Mouse (Mus musculus) liver, embryonic 16.5 days (tissue): ENCODE measurements at regions not wholly inside any gene's neighbourhood (a gene's known extent, or its start where the extent isn't known, plus 50 kb on each side); places are given as distances from the start of the nearest gene placed in this dataset.

ENCODE experiments used
- ATAC-seq: fragments of 200-750 bp; cut with Nextera tagmentation; 2 replicates; pipeline ENCODE4 v1.8.0; 2017; ENCODE audit warnings: low read depth, mild to moderate bottlenecking, moderate number of reproducible peaks, moderate library complexity
- H3K27ac ChIP-seq: fragments of 300-500 bp; sonication (generic); 2 replicates; pipeline ENCODE4 v1.5.1; 2014; ENCODE audit warnings: mild to moderate bottlenecking, low read length
- H3K27me3 ChIP-seq: fragments of 300-500 bp; sonication (generic); 2 replicates; pipeline ENCODE4 v1.6.1; 2014; ENCODE audit warnings: low read depth, low read length, mixed read lengths; ENCODE audit not compliant: control insufficient read depth, insufficient read depth
- H3K36me3 ChIP-seq: fragments of 300-500 bp; sonication (generic); 2 replicates; pipeline ENCODE4 v1.6.1; 2014; ENCODE audit warnings: mild to moderate bottlenecking; ENCODE audit not compliant: control insufficient read depth, insufficient read depth
- H3K4me1 ChIP-seq: fragments of 300-500 bp; sonication (generic); 2 replicates; pipeline ENCODE4 v1.6.1; 2014; ENCODE audit warnings: low read depth, low read length, mixed read lengths; ENCODE audit not compliant: control insufficient read depth
- H3K4me2 ChIP-seq: fragments of 300-500 bp; sonication (generic); 2 replicates; pipeline ENCODE4 v1.6.1; 2014; ENCODE audit warnings: low read depth, low read length, mixed read lengths
- H3K4me3 ChIP-seq: fragments of 300-500 bp; sonication (generic); 2 replicates; pipeline ENCODE4 v1.5.1; 2014; ENCODE audit warnings: low read depth, mild to moderate bottlenecking, low read length
- H3K9ac ChIP-seq: fragments of 300-500 bp; sonication (generic); 2 replicates; pipeline ENCODE4 v1.6.1; 2014; ENCODE audit warnings: low read depth, low read length
- H3K9me3 ChIP-seq: fragments of 300-500 bp; sonication (generic); replicated peaks from 2 replicates; pipeline ENCODE4 v1.6.1; 2016; ENCODE audit warnings: low read length; ENCODE audit not compliant: control insufficient read depth
- WGBS: fragments of 180-500 bp; shearing (Covaris S2); extraction: QIAGEN DNeasy Blood & Tissue Kit; methylation state at CpG from one replicate; pipeline ENCODE4 v1.1.7; 2014; ENCODE audit not compliant: insufficient replicate concordance; 5-methylcytosine and 5-hydroxymethylcytosine counted together

- no peak for ATAC-seq
- 12% methylated on average over 3 of the region's 3 CpGs for WGBS
- H3K36me3 ChIP-seq = no peaks in the 10 kb centered on the region
- H3K4me3 ChIP-seq = no peak overlapping the region
- no peak overlapping the region for H3K4me2 ChIP-seq
- no peaks in the 10 kb centered on the region for H3K4me1 ChIP-seq
- H3K27ac ChIP-seq = no peak overlapping the region
- no peaks in the 10 kb centered on the region for H3K9me3 ChIP-seq
- no peak overlapping the region for H3K9ac ChIP-seq
- H3K27me3 ChIP-seq = no peaks in the 10 kb centered on the region
Observed at GRCm38 (mm10) chr13:83072073-83072472, 431.8 kb upstream of the Mef2c start.

DNA sequence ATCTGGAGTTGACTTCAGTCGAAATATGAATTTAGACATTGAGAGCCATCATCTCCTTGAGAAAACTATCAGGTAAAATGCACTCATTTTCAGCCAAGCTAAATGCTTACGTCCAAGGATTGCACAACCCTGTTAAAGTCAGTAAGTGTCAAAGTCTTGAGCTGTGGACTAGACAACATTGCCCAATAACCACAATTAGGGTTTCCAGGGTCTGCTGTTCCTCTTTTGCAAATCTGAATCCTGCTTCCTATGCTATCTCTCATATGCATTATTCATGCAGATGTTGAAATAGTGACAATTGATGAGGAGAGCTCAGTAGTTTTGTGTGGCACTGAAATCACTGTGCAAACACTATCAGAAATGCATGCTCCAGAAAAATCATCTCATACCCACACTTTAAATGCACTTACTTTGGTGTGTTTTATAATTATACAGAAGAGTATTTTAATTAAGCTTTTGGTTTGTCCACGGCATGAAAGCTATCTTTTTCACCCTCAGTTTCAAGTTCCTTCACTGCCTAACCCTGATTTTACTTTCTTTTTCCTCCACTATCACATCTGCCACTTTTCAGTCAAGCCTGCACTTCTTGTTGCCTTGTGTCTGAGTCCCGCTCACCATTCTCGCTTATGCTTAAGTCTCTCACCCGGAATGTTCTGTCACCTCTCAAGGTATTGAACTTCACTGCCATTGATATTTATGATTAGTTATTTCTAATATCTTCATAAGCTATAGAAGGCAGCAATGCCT lies 429.4 kb upstream of the Mef2c start:
- no peak overlapping the region for H3K4me2 ChIP-seq
- WGBS = 44% methylated on average over 6 of the region's 6 CpGs

DNA sequence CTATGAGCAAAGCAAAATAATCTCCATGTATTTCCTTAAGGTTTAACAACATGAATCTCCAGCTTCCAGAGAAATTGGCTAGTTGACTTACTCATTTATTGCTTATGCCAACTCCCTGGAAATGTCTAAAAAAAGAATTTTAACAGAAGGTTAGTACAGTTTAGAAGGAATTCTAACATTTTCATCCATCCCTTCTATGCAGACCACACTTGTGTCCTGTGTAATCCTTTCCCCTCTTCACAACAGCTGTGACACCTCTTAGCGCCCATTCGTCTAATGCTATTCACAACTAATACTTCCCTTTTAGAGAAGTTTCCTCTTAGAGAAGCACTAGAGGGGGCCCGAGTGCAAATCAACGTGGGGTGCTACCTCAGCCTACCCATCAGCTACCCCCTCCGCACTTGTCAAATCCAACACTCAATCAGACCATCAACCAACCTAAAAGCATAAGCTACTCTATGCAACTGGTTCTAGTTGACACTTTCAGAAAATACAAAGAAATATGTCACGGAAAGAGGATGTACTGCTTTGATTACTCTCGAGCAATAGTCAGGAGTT lies 428.4 kb upstream of the Mef2c start:
- Histone ChIP-seq H3K36me3 (no peaks in the 10 kb centered on the region), H3K4me2 (no peak overlapping the region), H3K9me3 (no peaks in the 10 kb centered on the region), H3K4me3 (no peak overlapping the region), H3K27ac (no peak overlapping the region), H3K9ac (no peak overlapping the region), H3K4me1 (no peaks in the 10 kb centered on the region), H3K27me3 (no peaks in the 10 kb centered on the region)
- WGBS = 32% methylated on average over 7 of the region's 7 CpGs
- no peak for ATAC-seq

More for the DNA sequence above, 429.4 kb upstream of the Mef2c start:
- no peaks in the 10 kb centered on the region for H3K9me3 ChIP-seq
- H3K4me1 ChIP-seq = no peaks in the 10 kb centered on the region
- peak; percentile 48 for ATAC-seq
- H3K36me3 ChIP-seq = no peaks in the 10 kb centered on the region
- no peaks in the 10 kb centered on the region for H3K27me3 ChIP-seq
- H3K9ac ChIP-seq = no peak overlapping the region
- H3K4me3 ChIP-seq = no peak overlapping the region
- H3K27ac ChIP-seq = no peak overlapping the region

GRCm38 (mm10) chr13:83076611-83077010 lies 427.2 kb upstream of the Mef2c start:
- Histone ChIP-seq H3K9ac (no peak overlapping the region), H3K27me3 (no peaks in the 10 kb centered on the region), H3K4me2 (no peak overlapping the region), H3K27ac (no peak overlapping the region), H3K36me3 (no peaks in the 10 kb centered on the region), H3K9me3 (no peaks in the 10 kb centered on the region), H3K4me3 (no peak overlapping the region), H3K4me1 (no peaks in the 10 kb centered on the region)
- 59% methylated on average over 2 of the region's 2 CpGs for WGBS
- no peak for ATAC-seq

- no peaks in the 10 kb centered on the region for H3K27me3 ChIP-seq
- 68% methylated on average over 1 of the region's 1 CpGs for WGBS
- no peak overlapping the region for H3K27ac ChIP-seq
- H3K9me3 ChIP-seq = no peaks in the 10 kb centered on the region
- H3K36me3 ChIP-seq = no peaks in the 10 kb centered on the region
- H3K4me3 ChIP-seq = no peak overlapping the region
- no peaks in the 10 kb centered on the region for H3K4me1 ChIP-seq
- H3K4me2 ChIP-seq = no peak overlapping the region
- no peak overlapping the region for H3K9ac ChIP-seq
- ATAC-seq = no peak
Observed at GRCm38 (mm10) chr13:83077085-83077484, 426.7 kb upstream of the Mef2c start.

DNA sequence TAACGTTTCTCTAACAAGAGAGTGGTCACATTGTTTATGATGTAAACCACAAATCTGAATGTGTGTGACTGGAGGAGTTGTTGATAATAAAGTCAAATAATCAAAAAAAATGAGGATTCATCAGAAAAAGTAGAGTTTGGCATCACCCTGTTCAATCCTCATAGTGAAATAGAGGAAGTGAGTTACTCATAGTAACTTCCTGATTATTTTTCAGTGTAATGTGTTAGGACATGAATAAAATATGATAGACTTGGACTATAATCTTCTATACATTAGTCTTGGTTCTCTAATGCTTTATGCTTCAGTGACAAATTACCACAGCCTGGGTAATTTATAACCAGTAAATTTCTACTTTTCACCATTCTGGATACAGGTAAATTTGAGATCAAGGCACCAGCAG lies 424.5 kb upstream of the Mef2c start:
- H3K36me3 ChIP-seq = no peaks in the 10 kb centered on the region
- no peak overlapping the region for H3K4me2 ChIP-seq
- ATAC-seq = no peak
- H3K4me3 ChIP-seq = no peak overlapping the region
- H3K9me3 ChIP-seq = no peaks in the 10 kb centered on the region
- H3K27ac ChIP-seq = no peak overlapping the region
- no peaks in the 10 kb centered on the region for H3K4me1 ChIP-seq
- WGBS = 27% methylated on average over 1 of the region's 1 CpGs
- H3K27me3 ChIP-seq = no peaks in the 10 kb centered on the region
- H3K9ac ChIP-seq = no peak overlapping the region

GRCm38 (mm10) chr13:83084948-83085347 lies 418.9 kb upstream of the Mef2c start:
- H3K9ac ChIP-seq = no peak overlapping the region
- 64% methylated on average over 3 of the region's 3 CpGs for WGBS
- H3K4me2 ChIP-seq = no peak overlapping the region
- no peaks in the 10 kb centered on the region for H3K9me3 ChIP-seq
- no peak overlapping the region for H3K27ac ChIP-seq
- no peak for ATAC-seq
- H3K36me3 ChIP-seq = no peaks in the 10 kb centered on the region
- no peak overlapping the region for H3K4me3 ChIP-seq
- no peaks in the 10 kb centered on the region for H3K4me1 ChIP-seq
- H3K27me3 ChIP-seq = no peaks in the 10 kb centered on the region

DNA sequence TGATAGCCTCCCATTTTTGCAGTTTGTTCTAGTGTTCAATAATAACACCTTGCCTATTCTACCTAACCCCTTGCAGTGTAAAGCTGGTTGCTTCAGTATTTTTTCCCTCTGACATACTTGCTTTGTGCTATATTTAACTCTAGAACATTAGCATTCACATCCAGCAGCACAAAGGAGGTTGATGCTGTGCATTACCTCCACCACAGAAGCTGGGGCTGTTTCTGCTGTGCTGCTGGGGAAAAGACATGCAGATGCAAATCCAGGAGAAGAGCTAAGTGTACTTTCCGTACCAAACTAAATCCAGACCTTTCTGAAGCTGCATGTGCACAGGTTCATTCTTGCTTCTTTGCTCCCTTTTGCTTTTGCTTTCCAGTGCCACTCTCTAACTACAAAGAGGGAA lies 403.9 kb upstream of the Mef2c start:
- Histone ChIP-seq H3K9me3 (no peaks in the 10 kb centered on the region), H3K27me3 (no peaks in the 10 kb centered on the region), H3K4me2 (no peak overlapping the region), H3K36me3 (no peaks in the 10 kb centered on the region), H3K4me3 (no peak overlapping the region), H3K4me1 (no peaks in the 10 kb centered on the region), H3K9ac (no peak overlapping the region), H3K27ac (no peak overlapping the region)
- ATAC-seq = no peak
- 50% methylated on average over 1 of the region's 1 CpGs for WGBS

DNA sequence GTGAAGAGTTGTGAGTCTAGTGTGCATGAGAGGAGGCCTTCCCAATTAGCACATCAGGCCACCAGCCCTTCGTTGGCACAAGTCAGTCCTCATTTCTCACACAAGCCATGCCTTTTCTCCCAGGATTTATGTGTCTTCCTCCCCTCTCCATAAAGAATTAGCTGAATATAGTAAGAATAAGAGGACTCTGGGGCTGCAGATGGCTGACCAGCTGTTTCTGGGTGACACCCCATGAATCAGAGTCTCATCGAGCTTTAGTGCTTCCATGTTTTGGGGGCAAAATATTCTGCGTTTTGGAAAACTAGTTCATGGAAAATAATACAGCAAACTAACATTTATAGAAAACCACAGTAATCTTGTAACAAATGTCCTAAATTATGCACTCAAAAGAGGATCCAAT lies 393.2 kb upstream of the Mef2c start:
- no peak overlapping the region for H3K9ac ChIP-seq
- no peaks in the 10 kb centered on the region for H3K27me3 ChIP-seq
- no peak overlapping the region for H3K4me3 ChIP-seq
- H3K27ac ChIP-seq = no peak overlapping the region
- no peaks in the 10 kb centered on the region for H3K36me3 ChIP-seq
- no peak overlapping the region for H3K4me2 ChIP-seq
- no peaks in the 10 kb centered on the region for H3K9me3 ChIP-seq
- ATAC-seq = no peak
- WGBS = 65% methylated on average over 3 of the region's 3 CpGs
- no peaks in the 10 kb centered on the region for H3K4me1 ChIP-seq
